Mouse (Mus musculus) left cerebral cortex, adult 8-10 months (tissue): ENCODE measurements around the gene Ankrd34c. TPM values are rescaled to one million over a fixed set of nuclear protein-coding genes. Genes with fewer than 3 reads are reported as not detected.

Source experiments
- DNase-seq, 2 experiments: peaks; one replicate each; pipeline ENCODE4 v3.0.0; 2022; ENCODE audit warnings: low spot score in 2 of 2
- total RNA-seq, 4 experiments: library from RNA; stranded (reverse); gene quantifications; 2 replicates each; pipeline ENCODE4 v1.2.4; 2022

Ankrd34c gene
- total RNA-seq, 4 experiments from 2014 or later = 10.1 to 15.8 (median 11.8) TPM

- DNase-seq = no peak
Measured at GRCm38 (mm10) chr9:89678974-89679373, 59.3 kb downstream of the Ankrd34c start.

Other genes starting within 250 kb of the Ankrd34c start
- gene Minar1, start 115.3 kb downstream of the Ankrd34c start, total RNA-seq = 1 to 10 TPM; 7.6 to 8.0 (median 7.9) TPM
- 10 to 100 TPM; 27.6 to 37.8 (median 33.4) TPM for gene Tmed3, start 33.4 kb downstream of the Ankrd34c start, total RNA-seq
- 100 to 1,000 TPM; 274 to 308 (median 296) TPM for gene Rasgrf1, start 171.4 kb upstream of the Ankrd34c start, total RNA-seq